Mouse (Mus musculus) ovary, adult 18-20 months (tissue): ENCODE results near the gene Prelid1.

Experiments used
- DNase-seq: peaks from one replicate; pipeline ENCODE4 v3.0.0; 2022; ENCODE audit warnings: low spot score, mixed read lengths

Gene Prelid1

DNA sequence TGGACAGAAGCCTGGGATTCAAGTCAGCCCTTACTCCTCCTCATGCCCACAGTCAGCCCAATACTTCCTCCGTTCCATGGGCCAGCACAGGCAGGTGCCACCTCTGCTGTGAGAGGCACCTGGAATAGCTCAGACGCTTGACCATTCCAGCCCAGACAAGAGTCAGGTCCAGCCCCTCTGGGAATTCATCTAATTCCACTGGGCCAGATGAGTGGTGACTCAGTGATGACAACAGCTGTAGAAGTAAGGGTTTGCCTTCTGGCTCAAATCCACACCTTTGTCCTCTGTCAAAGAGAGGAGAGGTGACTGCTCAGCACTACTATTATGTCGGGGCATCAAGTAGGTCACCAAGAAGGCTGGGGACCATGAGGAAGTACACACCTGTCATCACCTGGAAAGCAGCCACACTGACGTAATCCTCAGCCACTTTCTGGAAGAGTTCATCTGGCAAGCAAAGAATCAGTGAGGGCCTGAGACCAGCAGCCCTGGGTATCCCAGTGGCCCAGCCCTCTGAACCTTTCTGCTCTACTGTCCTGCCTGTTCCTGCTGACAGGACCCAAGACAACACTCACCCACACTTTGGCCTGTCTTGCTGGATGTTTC lies at the start of gene Prelid1:
Gene Prelid1, plus strand, starts transcription at position 570 of the 603 bp plus-strand sequence.
- no peak for DNase-seq

DNA sequence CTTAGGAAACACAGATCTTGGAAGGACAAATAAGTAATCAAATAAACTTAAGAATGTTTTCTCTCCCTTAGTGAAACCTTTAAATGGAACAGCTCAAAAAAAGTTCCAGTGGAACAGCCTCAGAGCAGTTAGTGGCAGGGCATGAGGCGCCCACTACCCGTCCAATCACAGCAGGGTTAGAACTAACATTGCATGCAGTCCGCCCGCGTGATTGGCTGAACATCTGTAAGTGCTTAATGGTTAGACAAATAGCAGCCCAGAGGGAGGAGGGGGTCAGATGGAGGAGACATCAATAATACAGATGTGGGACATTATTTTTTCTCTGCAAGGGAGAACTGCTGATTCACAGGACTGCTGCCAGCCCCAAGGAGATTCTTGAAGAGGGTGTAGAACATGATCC lies 43.1 kb upstream of the Prelid1 start:
- DNase-seq = no peak

DNA sequence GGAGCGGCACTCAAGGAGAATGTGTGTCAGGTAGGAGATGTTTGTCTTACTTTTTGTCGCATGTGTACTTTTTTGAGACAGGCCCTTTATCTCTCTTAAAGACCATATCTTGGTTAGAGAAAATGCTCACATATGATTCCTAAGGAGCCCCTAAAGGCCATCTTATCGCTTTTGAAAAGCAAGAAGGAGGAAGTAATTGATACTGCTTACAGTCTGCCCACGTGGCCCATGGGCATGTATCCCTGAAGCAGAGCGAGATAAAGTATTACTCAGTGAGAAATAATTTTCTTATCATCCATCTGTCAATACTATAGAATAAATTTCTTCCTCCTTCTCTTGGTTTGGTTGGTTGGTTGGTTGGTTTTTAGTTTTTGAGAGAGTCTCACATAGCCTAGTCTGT lies 42.7 kb upstream of the Prelid1 start:
- no peak for DNase-seq

DNA sequence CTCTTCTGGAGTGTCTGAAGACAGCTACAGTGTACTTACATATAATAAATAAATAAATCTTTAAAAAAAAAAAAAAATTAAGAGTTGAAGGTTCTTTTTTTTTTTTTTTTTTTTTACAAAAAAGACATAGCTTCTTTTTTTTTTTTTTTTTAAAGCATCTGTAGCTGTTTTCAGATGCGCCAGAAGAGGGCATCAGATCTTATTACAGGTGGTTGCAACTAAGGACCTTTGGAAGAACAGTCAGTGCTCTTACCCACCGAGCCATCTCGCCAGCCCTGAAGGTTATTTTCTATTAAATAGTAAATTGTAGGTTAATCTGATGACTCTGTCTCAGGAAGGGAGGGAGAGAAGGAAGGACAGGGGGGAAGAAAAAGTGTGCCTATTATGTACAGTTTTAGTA lies 31.4 kb upstream of the Prelid1 start:
- DNase-seq = no peak

DNA sequence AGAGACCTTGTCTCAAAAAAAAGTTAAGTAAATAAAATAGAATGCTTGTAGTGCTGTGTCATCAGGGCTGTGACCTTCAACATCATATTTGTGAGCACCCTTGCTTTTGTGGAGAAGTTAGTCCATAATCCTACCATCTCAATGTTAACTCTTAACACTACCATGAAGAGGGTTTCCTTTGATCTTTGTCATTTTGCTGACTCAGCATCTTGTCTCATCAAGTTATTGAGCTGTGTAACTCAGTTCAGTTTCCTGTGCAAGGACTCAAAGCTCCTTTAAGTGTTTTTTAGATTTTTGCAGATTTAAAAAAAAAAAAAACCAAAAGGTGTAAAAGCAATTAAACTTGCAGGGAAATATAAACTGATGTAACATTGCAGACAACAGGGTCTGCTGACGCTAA lies 23.5 kb upstream of the Prelid1 start:
- no peak for DNase-seq

DNA sequence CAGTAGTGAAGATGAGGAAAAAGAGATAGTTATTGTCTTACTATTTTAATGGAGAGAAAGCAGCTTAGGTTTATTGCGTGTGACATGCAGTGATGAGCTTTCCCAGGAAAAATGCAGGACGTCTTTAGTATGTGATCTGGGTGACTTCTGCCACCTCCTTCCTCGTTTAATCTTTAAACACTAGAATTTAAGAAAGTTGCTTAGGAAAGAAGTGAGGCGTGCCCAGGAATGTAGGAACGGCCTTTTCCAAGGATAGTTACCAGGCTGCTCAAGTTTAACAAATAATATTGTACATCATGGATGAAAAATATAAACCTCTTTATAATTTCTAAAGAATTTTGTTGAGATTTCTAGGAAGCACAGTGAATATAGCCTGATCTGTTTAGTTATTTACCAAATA lies 19.4 kb upstream of the Prelid1 start:
- DNase-seq = no peak

DNA sequence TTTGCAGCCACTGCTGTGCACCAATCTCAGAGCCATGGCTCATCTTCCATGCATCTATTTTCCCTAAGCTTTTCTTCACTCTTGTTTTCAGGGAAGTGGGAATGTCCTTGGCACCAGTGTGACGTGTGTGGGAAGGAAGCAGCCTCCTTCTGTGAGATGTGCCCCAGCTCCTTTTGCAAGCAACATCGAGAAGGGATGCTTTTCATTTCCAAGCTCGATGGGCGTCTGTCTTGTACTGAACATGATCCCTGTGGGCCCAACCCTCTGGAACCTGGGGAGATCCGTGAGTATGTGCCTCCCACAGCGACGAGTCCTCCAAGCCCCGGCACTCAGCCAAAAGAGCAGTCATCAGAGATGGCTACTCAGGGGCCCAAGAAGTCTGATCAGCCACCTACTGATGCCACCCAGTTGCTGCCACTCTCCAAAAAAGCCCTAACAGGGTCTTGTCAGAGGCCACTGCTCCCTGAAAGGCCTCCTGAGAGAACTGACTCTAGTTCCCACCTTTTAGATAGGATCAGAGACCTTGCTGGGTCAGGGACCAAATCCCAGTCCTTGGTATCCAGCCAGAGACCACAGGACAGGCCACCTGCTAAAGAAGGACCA lies 8.2 kb upstream of the Prelid1 start:
- no peak for DNase-seq

DNA sequence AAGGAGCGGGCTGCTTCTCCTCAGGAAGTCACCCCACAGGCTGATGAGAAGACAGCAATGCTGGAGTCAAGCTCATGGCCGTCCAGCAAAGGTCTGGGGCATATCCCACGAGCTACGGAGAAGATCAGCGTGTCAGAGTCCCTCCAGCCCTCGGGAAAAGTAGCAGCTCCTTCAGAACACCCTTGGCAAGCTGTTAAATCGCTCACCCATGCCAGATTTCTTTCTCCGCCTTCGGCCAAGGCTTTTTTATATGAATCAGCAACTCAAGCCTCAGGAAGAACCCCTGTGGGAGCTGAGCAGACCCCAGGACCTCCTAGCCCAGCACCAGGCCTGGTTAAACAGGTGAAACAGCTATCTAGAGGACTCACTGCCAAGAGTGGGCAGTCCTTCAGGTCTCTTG lies 7.2 kb upstream of the Prelid1 start:
- no peak for DNase-seq

DNA sequence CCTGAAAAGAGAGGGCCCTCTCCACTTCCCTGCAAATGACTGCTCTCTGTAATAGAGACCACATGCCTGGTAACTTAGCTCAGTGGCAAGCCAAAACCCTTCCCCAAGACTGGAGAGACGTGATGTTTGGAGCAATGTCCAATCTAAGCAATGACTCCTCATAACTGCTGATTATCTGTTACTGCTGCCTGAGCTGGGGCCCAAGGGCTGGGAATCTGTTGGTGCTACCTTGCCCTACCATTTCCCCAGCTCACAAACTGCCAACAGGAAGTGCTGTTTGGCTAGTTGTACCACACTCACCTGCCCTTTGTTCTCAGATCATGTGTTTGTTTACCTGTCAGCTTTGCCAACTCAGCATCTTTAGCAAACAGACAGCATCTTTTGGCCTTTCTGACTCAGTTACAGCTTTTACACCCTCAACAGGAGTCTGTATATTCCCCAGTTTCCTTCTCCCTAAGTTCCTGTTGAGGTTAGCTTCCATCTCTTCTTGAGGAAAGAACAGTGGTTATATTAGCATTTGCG lies 5.3 kb upstream of the Prelid1 start:
- DNase-seq = no peak

DNA sequence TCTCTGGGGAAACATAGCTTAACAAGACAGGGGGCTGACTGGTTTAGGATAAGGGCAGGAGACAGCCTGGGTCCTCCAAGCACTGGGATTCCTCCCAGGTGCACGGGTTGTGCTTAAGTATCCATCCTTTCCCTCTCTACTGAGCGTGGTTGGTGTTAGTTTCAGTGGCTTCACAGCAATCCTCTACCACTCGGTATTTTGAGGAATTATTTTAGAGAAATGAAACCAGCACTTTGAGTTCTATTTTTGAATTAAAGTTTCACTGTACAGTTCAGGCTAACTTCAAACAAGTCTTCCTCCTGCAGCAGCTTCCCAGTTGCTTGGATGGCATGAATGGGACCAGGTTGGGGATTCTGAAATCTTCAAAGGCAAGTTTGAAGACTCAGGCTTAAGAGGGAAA lies 1.9 kb upstream of the Prelid1 start:
- no peak for DNase-seq

DNA sequence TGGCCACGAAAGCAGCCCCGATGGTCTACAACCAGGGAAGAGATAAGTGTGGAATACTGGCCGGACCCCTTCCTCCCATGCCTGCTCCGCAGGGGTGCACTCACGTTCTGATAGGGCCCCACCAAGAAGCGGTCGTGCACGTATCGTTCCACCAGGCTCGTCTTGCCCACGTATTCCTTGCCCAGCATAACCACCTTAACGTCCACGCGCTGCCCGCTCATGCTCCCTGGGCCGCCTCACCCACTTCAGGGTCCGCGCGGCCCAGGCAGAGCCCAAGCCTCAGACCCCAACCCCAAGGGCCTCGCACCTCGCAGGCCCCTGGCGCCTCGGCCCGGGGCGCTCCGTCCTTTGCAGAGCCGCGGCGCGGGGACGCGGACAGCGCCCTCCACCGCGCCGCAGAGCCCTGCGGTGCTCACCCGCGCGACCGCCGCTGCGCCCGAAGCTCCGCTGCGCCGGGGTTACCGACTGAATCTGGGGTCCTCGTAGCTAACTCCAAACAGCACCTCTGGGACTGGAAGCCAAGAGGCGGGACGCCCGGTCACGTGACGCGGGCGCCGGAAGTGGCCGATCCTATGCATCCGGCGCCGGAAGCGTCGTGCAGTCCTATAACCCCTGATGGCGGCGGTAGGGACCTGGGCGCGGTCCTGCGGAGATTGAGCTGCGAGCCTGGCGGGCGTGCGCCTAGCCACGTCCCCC lies 1.3 kb downstream of the Prelid1 start, which contains the start of gene Rab24:
Gene Rab24, minus strand, starts transcription at position 513 of the 696 bp plus-strand sequence.
- peak; percentile 76 for DNase-seq

DNA sequence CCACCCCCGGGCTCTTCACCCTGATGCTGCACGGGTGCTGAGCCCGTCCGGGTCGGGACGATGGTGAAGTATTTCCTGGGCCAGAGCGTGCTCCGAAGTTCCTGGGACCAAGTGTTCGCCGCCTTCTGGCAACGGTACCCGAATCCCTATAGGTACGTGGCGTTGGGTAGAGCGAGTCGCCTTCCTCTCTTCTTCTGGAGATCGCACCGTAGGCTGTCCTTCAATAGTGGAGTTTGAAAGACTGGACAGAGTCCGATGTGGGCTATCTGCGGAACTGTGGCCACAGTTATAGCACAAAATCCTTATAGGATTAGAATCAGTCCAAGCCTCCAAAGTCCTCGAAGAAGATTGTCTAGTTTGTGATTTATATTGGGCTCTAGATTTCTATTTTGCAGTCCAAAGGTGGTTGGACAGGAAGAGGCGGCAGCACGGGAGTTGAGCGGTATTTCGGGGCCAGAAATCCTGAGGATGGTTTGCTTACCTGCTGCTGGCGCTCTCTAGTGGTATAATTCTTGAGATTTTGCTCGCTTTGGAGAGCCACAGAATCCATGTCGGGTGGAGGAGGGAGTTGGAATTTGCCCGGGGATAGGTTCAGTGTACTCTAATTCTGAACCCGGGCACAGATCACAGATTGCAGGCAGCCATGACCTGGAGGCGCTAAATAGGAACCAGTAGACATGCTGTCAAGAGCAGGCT lies 2.0 kb downstream of the Prelid1 start:
- DNase-seq = no peak

DNA sequence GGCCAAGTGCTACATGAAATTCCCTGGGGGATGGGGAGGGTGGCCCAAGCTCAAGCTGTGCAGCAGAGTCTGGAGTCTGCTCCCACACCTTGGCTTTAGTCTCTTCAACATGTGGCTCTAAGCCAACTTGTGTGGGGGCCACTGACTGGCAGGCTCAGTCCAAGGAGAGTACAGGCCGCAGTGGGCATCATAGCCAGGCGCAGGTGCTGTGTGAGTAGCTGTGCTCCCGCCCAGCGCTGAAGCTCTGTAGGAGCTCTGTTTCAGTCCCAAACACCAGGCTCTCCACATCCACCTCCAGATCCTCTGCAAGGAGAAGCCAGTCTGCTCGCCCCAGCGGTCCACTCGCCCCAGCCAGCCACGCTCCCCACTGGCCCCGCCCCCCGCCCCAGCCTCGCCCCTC lies 5.3 kb downstream of the Prelid1 start:
- no peak for DNase-seq

DNA sequence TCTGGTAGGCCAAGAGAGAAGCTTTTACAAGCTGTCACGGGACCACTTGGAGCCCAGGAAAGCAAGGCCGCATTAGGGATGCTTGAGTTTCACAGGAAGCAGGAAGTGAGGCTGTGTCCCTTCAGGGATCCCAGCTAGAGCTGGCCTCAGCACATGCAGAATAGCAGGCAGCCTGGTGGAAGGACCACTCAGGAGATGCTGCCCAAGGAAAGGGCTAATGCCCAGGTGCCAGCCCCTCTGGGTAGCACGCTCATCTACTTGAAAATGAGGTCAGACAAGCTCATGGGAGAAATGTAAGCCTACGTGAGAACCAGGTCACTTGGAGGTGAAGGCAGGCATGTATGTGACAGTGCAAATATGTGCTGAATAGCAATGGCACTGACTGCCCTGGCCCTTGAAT lies 6.9 kb downstream of the Prelid1 start:
- DNase-seq = no peak

DNA sequence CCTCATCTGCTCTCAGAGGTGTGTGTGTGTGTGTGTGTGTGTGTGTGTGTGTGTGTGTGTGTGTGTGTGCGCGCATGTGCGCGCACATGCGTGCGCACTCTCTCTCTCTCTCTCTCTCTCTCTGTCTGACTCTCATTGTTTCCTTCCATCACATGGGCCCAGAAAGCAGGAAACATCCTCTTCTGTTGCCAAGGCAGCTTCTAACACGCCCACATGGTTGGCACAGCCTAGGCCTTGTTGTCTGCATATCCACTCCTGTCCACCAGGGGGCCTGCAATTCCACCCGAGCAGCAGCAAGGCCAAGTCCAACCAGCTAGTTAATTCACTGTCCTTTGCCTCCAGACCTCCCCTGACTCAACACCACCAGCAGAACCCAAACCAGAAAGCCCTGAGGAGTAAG lies 7.3 kb downstream of the Prelid1 start:
- peak; percentile 65 for DNase-seq

DNA sequence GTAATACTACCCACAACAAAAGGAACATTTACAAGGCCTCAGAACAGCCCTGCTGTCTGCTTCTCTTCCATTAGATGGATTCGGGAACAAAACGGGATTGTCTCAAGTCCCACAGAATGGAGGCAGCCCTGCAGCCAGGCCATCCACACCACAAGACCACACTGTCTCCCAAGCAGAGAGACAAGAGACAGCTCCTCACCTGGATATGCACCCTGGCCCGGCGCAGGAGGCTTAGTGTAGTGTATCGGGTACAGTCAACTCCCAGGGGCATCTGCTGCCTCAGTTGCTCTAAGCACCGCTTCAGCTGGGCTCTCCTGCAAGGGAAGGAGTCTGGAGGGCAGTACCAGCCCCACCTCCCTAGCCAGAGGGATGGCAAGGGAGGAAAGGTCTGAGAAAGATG lies 7.9 kb downstream of the Prelid1 start:
- no peak for DNase-seq

DNA sequence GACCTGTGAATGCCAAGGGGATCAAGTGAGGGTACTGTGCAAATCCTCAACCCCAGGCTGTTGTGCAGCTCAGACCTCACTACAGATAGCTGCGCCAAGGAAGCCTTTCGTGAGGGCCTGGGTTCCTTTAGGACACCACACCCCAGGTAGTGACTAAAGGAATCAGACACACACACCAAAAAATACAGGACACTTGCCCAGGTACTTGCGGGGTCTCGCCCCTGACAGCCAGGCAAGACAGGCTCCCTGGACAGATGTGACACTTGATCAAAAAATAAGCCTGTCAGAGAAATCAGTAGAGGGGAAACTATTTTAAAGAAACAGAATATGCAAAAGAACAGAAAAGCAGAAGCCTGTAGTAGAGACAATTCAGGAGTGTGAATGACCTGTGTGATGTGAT lies 8.3 kb downstream of the Prelid1 start:
- DNase-seq = no peak

DNA sequence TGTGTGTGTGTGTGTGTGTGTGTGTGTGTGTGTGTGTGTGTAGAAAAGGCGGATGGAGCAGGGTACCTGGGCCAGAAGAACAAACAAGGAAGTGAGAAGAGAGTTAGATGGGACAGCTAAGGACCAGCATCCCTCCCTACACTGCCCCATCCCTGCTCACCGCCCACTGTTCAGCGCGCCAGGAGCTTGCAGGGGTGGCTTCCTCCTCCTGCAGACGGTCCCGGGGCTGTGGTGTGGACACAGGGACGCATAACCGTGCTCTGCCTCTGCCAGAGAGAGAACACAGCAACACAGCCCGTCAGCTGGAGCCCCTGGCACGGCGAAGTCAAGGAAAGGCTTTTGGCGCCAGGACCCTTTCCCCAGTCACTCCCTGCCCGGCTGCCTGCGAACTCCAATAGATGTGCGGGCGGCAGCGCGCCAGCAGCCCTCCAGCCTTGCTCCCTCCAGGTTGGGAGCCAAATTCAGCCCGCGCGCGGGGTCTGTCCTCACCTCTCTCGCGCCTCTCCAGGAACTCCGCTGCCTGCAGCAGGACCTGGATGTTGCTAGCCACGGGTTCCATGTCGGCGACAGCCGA lies 8.9 kb downstream of the Prelid1 start:
- no peak for DNase-seq

DNA sequence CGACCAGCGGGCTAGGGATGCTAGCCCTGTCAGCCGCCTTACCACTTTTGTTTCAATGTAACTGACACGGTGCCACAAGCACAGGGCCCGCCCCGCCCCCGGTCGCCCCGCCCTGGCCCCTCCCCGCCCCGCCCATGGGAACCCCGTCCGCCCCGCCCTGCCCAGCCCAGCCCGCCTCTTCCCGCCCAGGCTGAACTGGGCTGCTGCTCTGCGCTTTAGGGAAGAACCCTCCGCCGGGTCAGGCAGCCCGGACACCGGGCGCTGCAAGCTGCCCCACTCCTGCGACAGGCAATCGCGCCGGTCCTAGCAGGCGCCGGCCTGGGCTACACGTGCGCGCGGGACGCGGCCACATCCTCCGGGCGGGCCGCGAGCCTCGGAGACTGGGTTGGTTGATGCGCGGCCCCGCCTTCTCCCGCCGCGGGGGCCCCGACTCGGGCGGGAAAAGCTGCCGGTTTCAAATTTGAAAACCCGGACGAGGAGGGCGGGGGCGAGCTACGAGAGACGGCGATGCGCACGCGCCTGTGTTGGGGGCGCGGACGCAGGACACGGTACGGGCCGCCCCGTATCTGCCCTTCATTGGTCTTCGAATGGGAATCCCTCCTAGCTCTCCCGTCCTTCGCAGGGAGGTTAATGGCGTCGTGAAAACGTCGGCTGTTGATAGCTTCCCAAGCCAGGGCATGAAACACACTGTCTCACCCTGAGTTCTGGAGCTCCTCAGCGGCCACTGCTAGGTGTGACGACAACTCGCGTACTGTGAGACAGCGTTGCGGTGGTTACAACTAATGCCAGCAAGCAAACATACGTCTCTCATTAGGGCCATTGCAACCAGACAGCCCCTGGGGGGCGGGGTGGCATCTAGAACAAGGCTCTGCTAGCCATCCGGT lies 9.6 kb downstream of the Prelid1 start, which contains the start of gene Mxd3:
Gene Mxd3, minus strand, starts transcription at position 141 of the 884 bp plus-strand sequence.
- DNase-seq = peak; percentile 69

DNA sequence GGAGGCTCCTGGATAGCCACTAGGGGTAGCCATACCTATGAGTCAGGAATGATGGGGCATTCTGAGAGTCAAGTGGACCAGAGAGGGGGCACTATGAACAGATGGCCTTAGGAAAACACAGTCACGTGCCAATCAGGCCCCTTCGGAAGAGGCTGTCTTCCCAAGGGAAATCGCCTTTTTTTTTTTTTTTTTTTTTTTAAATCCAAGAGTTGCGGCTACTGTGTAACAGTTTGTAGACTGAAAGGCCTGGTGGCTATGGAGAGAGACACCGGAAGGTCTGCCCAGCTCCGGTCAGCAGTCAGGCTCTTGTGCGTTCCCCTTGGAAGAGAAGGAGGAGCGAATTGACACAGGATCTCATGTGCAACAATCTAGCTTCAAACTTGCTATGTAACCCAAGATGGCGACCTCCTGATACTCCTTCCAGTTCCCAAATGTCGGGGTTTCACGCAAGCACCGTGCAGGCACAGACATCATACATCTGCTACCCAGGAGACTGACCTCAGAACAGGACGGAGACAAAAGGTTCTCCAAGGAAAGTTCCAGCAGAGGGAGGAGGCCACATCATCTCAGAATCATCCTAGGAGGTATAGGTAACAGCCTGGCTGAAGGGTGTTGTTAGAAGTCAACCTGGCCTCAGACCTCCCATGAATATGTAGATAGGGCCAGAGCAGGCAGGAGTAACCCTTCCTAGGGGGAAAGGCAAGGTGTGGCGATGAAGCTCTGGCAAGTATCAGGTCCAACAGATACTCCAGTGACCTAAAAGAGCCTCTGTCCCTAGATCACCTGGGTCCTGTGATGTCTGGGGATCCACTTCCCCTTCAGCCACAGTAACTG lies 10.5 kb downstream of the Prelid1 start:
- no peak for DNase-seq
